Mouse (Mus musculus) c-Kit-positive CD71-positive TER-119-negative erythroid progenitor cells, embryonic 14.5 days (primary cell): ENCODE results near the gene Mcts2.

Experiments used
- DNase-seq: peaks from one replicate; pipeline ENCODE4 v3.0.0-alpha.2; 2013; ENCODE audit warnings: low read depth

The Mcts2 gene

GRCm38 (mm10) chr2:152726213-152726612, 39.4 kb downstream of the Mcts2 start:
- no peak for DNase-seq

GRCm38 (mm10) chr2:152726751-152727335, 40.0 kb downstream of the Mcts2 start:
- DNase-seq = no peak

DNA sequence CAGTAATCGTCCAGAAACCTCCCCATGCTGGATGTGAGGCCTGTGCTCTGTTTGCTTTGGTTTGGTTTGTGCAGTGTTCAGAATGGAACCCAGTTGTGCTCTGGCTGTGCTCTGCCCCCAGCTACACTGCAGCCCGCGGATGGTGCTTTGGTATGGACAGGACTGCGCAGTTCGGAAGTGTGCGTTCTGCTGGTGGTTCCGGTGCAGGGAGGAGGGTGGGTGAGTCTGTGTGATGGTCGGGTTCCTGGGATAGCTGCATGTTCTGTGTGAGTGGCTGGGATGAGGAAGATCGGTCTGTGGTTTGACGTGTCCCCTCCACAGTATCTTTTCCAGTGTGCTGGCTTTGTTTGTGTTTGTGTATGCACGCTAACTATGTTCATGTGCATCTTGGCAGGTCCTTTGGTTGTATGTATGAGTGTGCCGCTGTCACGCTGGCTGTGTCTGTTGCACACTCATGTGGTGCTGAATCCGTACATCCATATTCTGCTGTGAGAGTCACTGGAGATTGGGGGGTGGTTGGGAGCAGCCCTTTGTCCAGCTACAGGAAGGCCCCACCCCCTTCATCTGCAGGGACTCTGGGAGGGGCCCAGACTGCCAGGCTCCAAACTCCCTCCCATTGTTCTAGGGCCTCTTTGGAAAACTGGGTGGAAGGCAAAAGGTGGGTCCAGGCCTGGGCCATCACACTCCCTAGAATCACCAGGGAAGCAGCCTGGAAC, 41.1 kb downstream of the Mcts2 start:
- DNase-seq = no peak

DNA sequence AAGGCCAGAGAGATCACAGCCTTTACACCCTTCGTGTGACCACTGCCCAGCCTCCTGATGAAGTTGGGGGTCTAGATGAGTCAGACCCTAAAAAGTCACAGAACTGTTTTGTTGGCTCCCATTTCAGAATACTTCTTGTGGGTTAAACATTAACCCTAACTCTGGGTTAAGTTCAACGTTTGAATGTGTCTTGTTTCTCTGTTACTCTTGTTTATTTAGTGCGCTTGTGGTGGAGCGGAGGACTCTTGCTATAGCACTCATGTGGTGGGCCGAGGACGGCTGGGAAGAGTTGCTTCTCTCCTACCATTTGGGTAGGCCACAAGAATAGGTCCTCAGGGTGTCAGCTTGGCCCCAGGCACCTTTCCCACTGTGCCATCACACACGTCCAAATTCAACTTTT, 41.8 kb downstream of the Mcts2 start:
- no peak for DNase-seq

GRCm38 (mm10) chr2:152729013-152729635, 42.3 kb downstream of the Mcts2 start:
- no peak for DNase-seq

- DNase-seq = no peak
Observed at GRCm38 (mm10) chr2:152729636-152730020, 42.8 kb downstream of the Mcts2 start.

- DNase-seq = no peak
Observed at GRCm38 (mm10) chr2:152733201-152733600, 46.4 kb downstream of the Mcts2 start.

DNA sequence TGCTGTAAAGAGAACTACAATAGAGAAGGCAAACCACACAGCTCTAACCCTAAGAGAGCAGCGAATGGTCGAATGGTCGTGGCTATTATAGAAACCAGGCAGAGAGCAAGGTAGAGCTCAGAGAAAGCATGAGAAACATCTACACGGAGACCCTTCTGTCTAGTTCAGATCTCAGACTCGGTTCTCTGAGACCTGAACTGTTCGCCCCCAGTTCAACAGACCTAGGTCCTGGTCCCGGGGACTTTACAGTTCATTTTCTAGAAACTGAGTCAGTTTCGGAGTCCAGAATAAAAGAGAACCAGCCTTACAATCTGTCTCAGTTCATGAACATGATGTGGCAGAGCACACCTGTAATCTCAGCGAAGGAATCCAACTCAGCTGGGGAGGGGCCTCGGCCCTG, 47.7 kb downstream of the Mcts2 start:
- DNase-seq = no peak

GRCm38 (mm10) chr2:152734984-152735383, 48.1 kb downstream of the Mcts2 start:
- no peak for DNase-seq

- peak; percentile 91 for DNase-seq
Observed at GRCm38 (mm10) chr2:152736090-152736601, 49.3 kb downstream of the Mcts2 start, which contains the start of gene Id1. Id1 (plus strand) TSS chr2:152736251.

- DNase-seq = no peak
Observed at GRCm38 (mm10) chr2:152736748-152737147, 49.9 kb downstream of the Mcts2 start.
